Mouse (Mus musculus) intestine, embryonic 14.5 days (tissue): ENCODE data around the gene Ccdc85a. TPM values are rescaled to one million over a fixed set of nuclear protein-coding genes. Genes with fewer than 3 reads are reported as not detected.

Experiments
- ATAC-seq: fragments of 200-750 bp; cut with Nextera tagmentation; replicated peaks from 2 replicates; pipeline ENCODE4 v1.8.0; 2017; ENCODE audit warnings: low read depth, moderate number of reproducible peaks, moderate TSS enrichment, moderate library complexity; ENCODE audit not compliant: low FRiP score, low TSS enrichment
- DNase-seq: peaks from one replicate; pipeline ENCODE4 v3.0.0-alpha.2; 2018; ENCODE audit warnings: low spot score
- H3K27ac ChIP-seq: fragments of 300-500 bp; sonication (generic); 2 replicates; pipeline ENCODE4 v1.5.1; 2014; ENCODE audit warnings: low read depth, mild to moderate bottlenecking, control low read depth
- H3K27me3 ChIP-seq: fragments of 300-500 bp; sonication (generic); replicated peaks from 2 replicates; pipeline ENCODE4 v1.6.1; 2014; ENCODE audit warnings: low read length, control low read depth; ENCODE audit not compliant: control insufficient read depth, insufficient read depth
- H3K36me3 ChIP-seq: fragments of 300-500 bp; sonication (generic); 2 replicates; pipeline ENCODE4 v1.6.1; 2014; ENCODE audit warnings: low read length, control low read depth; ENCODE audit not compliant: control insufficient read depth, insufficient read depth
- H3K4me1 ChIP-seq: fragments of 300-500 bp; sonication (generic); replicated peaks from 2 replicates; pipeline ENCODE4 v1.6.1; 2014; ENCODE audit warnings: low read length, control low read depth, mixed read lengths; ENCODE audit not compliant: control insufficient read depth, insufficient read depth
- H3K4me2 ChIP-seq: fragments of 300-500 bp; sonication (generic); 2 replicates; pipeline ENCODE4 v1.6.1; 2014; ENCODE audit warnings: low read length
- H3K4me3 ChIP-seq: fragments of 300-500 bp; sonication (generic); 2 replicates; pipeline ENCODE4 v1.5.1; 2014; ENCODE audit warnings: low read depth, low read length, control low read depth, mixed read lengths
- H3K9ac ChIP-seq: fragments of 300-500 bp; sonication (generic); 2 replicates; pipeline ENCODE4 v1.6.1; 2014; ENCODE audit warnings: mild to moderate bottlenecking, low read length
- H3K9me3 ChIP-seq: fragments of 300-500 bp; sonication (generic); 2 replicates; pipeline ENCODE4 v1.6.1; 2016; ENCODE audit warnings: low read length, control low read depth; ENCODE audit not compliant: control insufficient read depth
- WGBS: fragments of 180-500 bp; shearing (Covaris S2); extraction: QIAGEN DNeasy Blood & Tissue Kit; methylation state at CpG from one replicate; pipeline ENCODE4 v1.1.7; 2014; 5-methylcytosine and 5-hydroxymethylcytosine counted together
- polyA plus RNA-seq: library from polyadenylated mRNA; unstranded; fragments of >200 nt; fragmentation: Nextera tagmentation; extraction: Ambion mirVana; gene quantifications from 2 replicates; pipeline ENCODE4 v1.2.1, GENCODE M21; 2014

Ccdc85a gene
- 3.4 and 4.7 TPM in 2 replicates for polyA plus RNA-seq

GRCm38 (mm10) chr11:28583911-28584434 is at the start of gene Ccdc85a:
Ccdc85a (minus strand) TSS chr11:28584324.
- peak; percentile 88 for DNase-seq
- H3K9ac ChIP-seq: 0 out of 2 replicates have a peak within 1 kb of the TSS, but pooled peaks have one; percentile 21
- WGBS: under 1% methylated on average over 24 of the region's 25 CpGs

GRCm38 (mm10) chr11:28633571-28634125 is 49.5 kb upstream of the Ccdc85a start:
- no peak for DNase-seq
- no peak overlapping the region for H3K4me3 ChIP-seq
- no peaks in the 10 kb centered on the region for H3K27me3 ChIP-seq
- 0 out of 2 replicates have a peak, but pooled peaks cover 3% of the 10 kb centered on the region for H3K4me1 ChIP-seq
- no peak for ATAC-seq
- no peak overlapping the region for H3K27ac ChIP-seq
- H3K9me3 ChIP-seq: no peaks in the 10 kb centered on the region
- H3K9ac ChIP-seq: no peak overlapping the region
- H3K36me3 ChIP-seq: no peaks in the 10 kb centered on the region
- no peak overlapping the region for H3K4me2 ChIP-seq
- WGBS: 29% methylated on average over 1 of the region's 1 CpGs

More at GRCm38 (mm10) chr11:28583911-28584434, at the start of gene Ccdc85a:
- Histone ChIP-seq H3K4me3 (peak within 1 kb of the TSS; percentile 44), H3K9me3 (no peaks in the 10 kb centered on the region), H3K4me2 (peak within 1 kb of the TSS; percentile 79), H3K27ac (no peak within 1 kb of the TSS), H3K27me3 (peaks cover 20% of the 10 kb centered on the region), H3K4me1 (no peaks in the 10 kb centered on the region), H3K36me3 (no peaks in the 10 kb centered on the region)
- peak; percentile 94 for ATAC-seq

GRCm38 (mm10) chr11:28633093-28633492 is 49.0 kb upstream of the Ccdc85a start:
- no peaks in the 10 kb centered on the region for H3K27me3 ChIP-seq
- no peak overlapping the region for H3K4me2 ChIP-seq
- no peak overlapping the region for H3K4me3 ChIP-seq
- ATAC-seq (no peak), DNase-seq (no peak)
- no peaks in the 10 kb centered on the region for H3K9me3 ChIP-seq
- H3K36me3 ChIP-seq: no peaks in the 10 kb centered on the region
- 80% methylated on average over 1 of the region's 1 CpGs for WGBS
- H3K9ac ChIP-seq: no peak overlapping the region
- H3K27ac ChIP-seq: no peak overlapping the region
- 0 out of 2 replicates have a peak, but pooled peaks cover 3% of the 10 kb centered on the region for H3K4me1 ChIP-seq

- Histone ChIP-seq H3K9me3 (no peaks in the 10 kb centered on the region), H3K4me1 (0 out of 2 replicates have a peak, but pooled peaks cover 3% of the 10 kb centered on the region), H3K27me3 (no peaks in the 10 kb centered on the region), H3K9ac (no peak overlapping the region), H3K4me2 (no peak overlapping the region), H3K36me3 (no peaks in the 10 kb centered on the region), H3K4me3 (no peak overlapping the region), H3K27ac (no peak overlapping the region)
- DNase-seq (no peak), ATAC-seq (no peak)
- 84% methylated on average over 2 of the region's 2 CpGs for WGBS
Observed at GRCm38 (mm10) chr11:28630771-28631170, 46.6 kb upstream of the Ccdc85a start.

GRCm38 (mm10) chr11:28610781-28611491 is 26.8 kb upstream of the Ccdc85a start:
- Histone ChIP-seq H3K9me3 (no peaks in the 10 kb centered on the region), H3K27me3 (no peaks in the 10 kb centered on the region), H3K27ac (no peak overlapping the region), H3K4me1 (no peaks in the 10 kb centered on the region), H3K4me2 (no peak overlapping the region), H3K36me3 (no peaks in the 10 kb centered on the region), H3K4me3 (no peak overlapping the region), H3K9ac (no peak overlapping the region)
- no peak for ATAC-seq
- no peak for DNase-seq

- no peaks in the 10 kb centered on the region for H3K4me1 ChIP-seq
- WGBS: under 1% methylated on average over 61 of the region's 63 CpGs
- H3K36me3 ChIP-seq: no peaks in the 10 kb centered on the region
- DNase-seq (peak; percentile 68), ATAC-seq (peak; percentile 77)
- H3K9ac ChIP-seq: 0 out of 2 replicates have a peak overlapping the region, but pooled peaks have one; percentile 21
- H3K4me2 ChIP-seq: peak overlapping the region; percentile 79
- peaks cover 20% of the 10 kb centered on the region for H3K27me3 ChIP-seq
- no peaks in the 10 kb centered on the region for H3K9me3 ChIP-seq
- H3K27ac ChIP-seq: no peak overlapping the region
- H3K4me3 ChIP-seq: peak overlapping the region; percentile 44
Observed at GRCm38 (mm10) chr11:28583138-28583910, 800 bp downstream of the Ccdc85a start.

GRCm38 (mm10) chr11:28582218-28582617 is 1.9 kb downstream of the Ccdc85a start:
- Histone ChIP-seq H3K4me2 (peak overlapping the region; percentile 79; the same call in 1 of the 2 replicates), H3K4me3 (peak overlapping the region; percentile 44), H3K4me1 (no peaks in the 10 kb centered on the region), H3K9ac (no peak overlapping the region), H3K27ac (no peak overlapping the region), H3K27me3 (peaks cover 20% of the 10 kb centered on the region), H3K9me3 (no peaks in the 10 kb centered on the region), H3K36me3 (no peaks in the 10 kb centered on the region)
- DNase-seq (no peak), ATAC-seq (no peak)
- WGBS: 17% methylated on average over 5 of the region's 5 CpGs

- Histone ChIP-seq H3K36me3 (no peaks in the 10 kb centered on the region), H3K9me3 (no peaks in the 10 kb centered on the region), H3K4me1 (no peaks in the 10 kb centered on the region), H3K27ac (no peak overlapping the region), H3K4me3 (no peak overlapping the region), H3K9ac (no peak overlapping the region), H3K4me2 (no peak overlapping the region), H3K27me3 (no peaks in the 10 kb centered on the region)
- WGBS: 83% methylated on average over 1 of the region's 1 CpGs
- DNase-seq (no peak), ATAC-seq (no peak)
Observed at GRCm38 (mm10) chr11:28572423-28572822, 11.7 kb downstream of the Ccdc85a start.
